Mouse (Mus musculus) cerebellum, postnatal 25 days (tissue): Measurements from ENCODE around the gene Smim9.

Experiments used
- DNase-seq, 2 experiments: peaks; one replicate each; pipeline ENCODE4 v3.0.0; 2021; ENCODE audit warnings: mixed read lengths in 2 of 2

Smim9 gene

GRCm38 (mm10) chrX:75163670-75164069 lies at the start of gene Smim9:
Gene Smim9, minus strand, starts transcription at chrX:75163770.
- DNase-seq, result no peak

- peak; percentile 27 to 66 for DNase-seq
These were observed 7.9 kb downstream of the Smim9 start for GRCm38 (mm10) chrX:75155576-75156243.

GRCm38 (mm10) chrX:75152249-75152648 lies 11.3 kb downstream of the Smim9 start:
- no peak for DNase-seq

- no peak for DNase-seq
These were observed 13.3 kb downstream of the Smim9 start for GRCm38 (mm10) chrX:75150304-75150703.

- no peak for DNase-seq
These were observed 15.2 kb downstream of the Smim9 start for GRCm38 (mm10) chrX:75148414-75148813.

- peak; percentile 8 to 47 for DNase-seq
These were observed 20.4 kb downstream of the Smim9 start for GRCm38 (mm10) chrX:75143124-75143555.

- no peak for DNase-seq
These were observed 25.4 kb downstream of the Smim9 start for GRCm38 (mm10) chrX:75138182-75138581.

GRCm38 (mm10) chrX:75137729-75138128 lies 25.8 kb downstream of the Smim9 start:
- no peak for DNase-seq

- DNase-seq, result no peak
These were observed 26.6 kb downstream of the Smim9 start for GRCm38 (mm10) chrX:75136938-75137337.

- DNase-seq, result peak; percentile 76 to 83
These were observed 33.0 kb downstream of the Smim9 start, which contains the start of gene Mpp1 for GRCm38 (mm10) chrX:75130467-75131160. Gene Mpp1, minus strand, starts transcription at chrX:75131016.

- no peak for DNase-seq
These were observed 34.1 kb downstream of the Smim9 start for GRCm38 (mm10) chrX:75129474-75129873.

- peak in 1 of 2 experiments; percentile 29 for DNase-seq
These were observed 35.1 kb downstream of the Smim9 start for GRCm38 (mm10) chrX:75128333-75128980.

- DNase-seq, result no peak
These were observed 36.7 kb downstream of the Smim9 start for GRCm38 (mm10) chrX:75126893-75127292.

GRCm38 (mm10) chrX:75125606-75126005 lies 38.0 kb downstream of the Smim9 start:
- no peak for DNase-seq

- no peak for DNase-seq
These were observed 48.0 kb downstream of the Smim9 start for GRCm38 (mm10) chrX:75115550-75115949.

GRCm38 (mm10) chrX:75102293-75102692 lies 61.3 kb downstream of the Smim9 start:
- no peak for DNase-seq

- no peak for DNase-seq
These were observed 64.8 kb downstream of the Smim9 start for GRCm38 (mm10) chrX:75098799-75099198.

GRCm38 (mm10) chrX:75096163-75096770 lies 67.3 kb downstream of the Smim9 start:
- DNase-seq, result peak in 1 of 2 experiments; percentile 2
